Mouse (Mus musculus) intestine, embryonic 16.5 days (tissue): ENCODE results near the gene Gemin2. TPM values are rescaled to one million over a fixed set of nuclear protein-coding genes. Genes with fewer than 3 reads are reported as not detected.
"Not testable (repeated sequence)": the region's sequence is repeated elsewhere in the genome, so short reads cannot be mapped to it uniquely, and the experiment has no call there.

Source experiments
- ATAC-seq: fragments of 200-750 bp; cut with Nextera tagmentation; 2 replicates; pipeline ENCODE4 v1.8.0; 2017; ENCODE audit warnings: moderate TSS enrichment, moderate library complexity
- H3K27ac ChIP-seq: fragments of 300-500 bp; sonication (generic); 2 replicates; pipeline ENCODE4 v1.5.1; 2014; ENCODE audit warnings: mild to moderate bottlenecking, low read length
- H3K27me3 ChIP-seq: fragments of 300-500 bp; sonication (generic); replicated peaks from 2 replicates; pipeline ENCODE4 v1.6.1; 2014; ENCODE audit warnings: low read length, control low read depth, mixed read lengths; ENCODE audit not compliant: control insufficient read depth, insufficient read depth
- H3K36me3 ChIP-seq: fragments of 300-500 bp; sonication (generic); 2 replicates; pipeline ENCODE4 v1.6.1; 2014; ENCODE audit warnings: low read length, control low read depth; ENCODE audit not compliant: control insufficient read depth, insufficient read depth
- H3K4me1 ChIP-seq: fragments of 300-500 bp; sonication (generic); 2 replicates; pipeline ENCODE4 v1.6.1; 2014; ENCODE audit warnings: low read length, control low read depth, mixed read lengths; ENCODE audit not compliant: control insufficient read depth, insufficient read depth
- H3K4me2 ChIP-seq: fragments of 300-500 bp; sonication (generic); 2 replicates; pipeline ENCODE4 v1.6.1; 2014; ENCODE audit warnings: low read depth, low read length, control low read depth
- H3K4me3 ChIP-seq: fragments of 300-500 bp; sonication (generic); 2 replicates; pipeline ENCODE4 v1.5.1; 2014; ENCODE audit warnings: mild to moderate bottlenecking, low read length
- H3K9ac ChIP-seq: fragments of 300-500 bp; sonication (generic); 2 replicates; pipeline ENCODE4 v1.6.1; 2014; ENCODE audit warnings: low read depth, low read length
- H3K9me3 ChIP-seq: fragments of 300-500 bp; sonication (generic); 2 replicates; pipeline ENCODE4 v1.6.1; 2016; ENCODE audit warnings: low read length, control low read depth; ENCODE audit not compliant: control insufficient read depth
- WGBS: fragments of 180-500 bp; shearing (Covaris S2); extraction: QIAGEN DNeasy Blood & Tissue Kit; methylation state at CpG from one replicate; pipeline ENCODE4 v1.1.7; 2014; 5-methylcytosine and 5-hydroxymethylcytosine counted together
- polyA plus RNA-seq: library from polyadenylated mRNA; unstranded; fragments of >200 nt; fragmentation: Nextera tagmentation; extraction: Ambion mirVana; gene quantifications from 2 replicates; pipeline ENCODE4 v1.2.1, GENCODE M21; 2015

Gene Gemin2
- polyA plus RNA-seq, 1 experiment from 2014 or later = 20.3 TPM

GRCm38 (mm10) chr12:59053976-59054375 lies 40.8 kb downstream of the Gemin2 start:
- Histone ChIP-seq H3K4me2 (no peak overlapping the region), H3K36me3 (peaks cover 11% of the 10 kb centered on the region; the same call in 1 of the 2 replicates), H3K4me1 (no peaks in the 10 kb centered on the region), H3K27ac (no peak overlapping the region), H3K4me3 (no peak overlapping the region), H3K9me3 (no peaks in the 10 kb centered on the region), H3K27me3 (no peaks in the 10 kb centered on the region), H3K9ac (no peak overlapping the region)
- ATAC-seq = no peak

- Histone ChIP-seq H3K36me3 (peaks cover 11% of the 10 kb centered on the region; the same call in 1 of the 2 replicates), H3K4me2 (no peak overlapping the region), H3K27ac (no peak overlapping the region), H3K9ac (no peak overlapping the region), H3K4me1 (peaks cover 10% of the 10 kb centered on the region), H3K4me3 (no peak overlapping the region), H3K27me3 (no peaks in the 10 kb centered on the region), H3K9me3 (no peaks in the 10 kb centered on the region)
- 77% methylated on average over 4 of the region's 4 CpGs for WGBS
- no peak for ATAC-seq
Measured at GRCm38 (mm10) chr12:59055196-59055850, 42.1 kb downstream of the Gemin2 start.

GRCm38 (mm10) chr12:59056222-59056621 lies 43.0 kb downstream of the Gemin2 start:
- Histone ChIP-seq H3K4me2 (no peak overlapping the region), H3K9ac (no peak overlapping the region), H3K9me3 (no peaks in the 10 kb centered on the region), H3K27me3 (no peaks in the 10 kb centered on the region), H3K4me3 (no peak overlapping the region), H3K4me1 (peaks cover 10% of the 10 kb centered on the region), H3K27ac (no peak overlapping the region), H3K36me3 (peaks cover 11% of the 10 kb centered on the region; the same call in 1 of the 2 replicates)
- no peak for ATAC-seq
- WGBS = 95% methylated on average over 11 of the region's 11 CpGs

- H3K4me3 ChIP-seq, H3K9ac ChIP-seq, H3K27me3 ChIP-seq, H3K27ac ChIP-seq, ATAC-seq, H3K4me2 ChIP-seq, H3K9me3 ChIP-seq: not testable (repeated sequence)
- H3K4me1 ChIP-seq = peaks cover 10% of the 10 kb centered on the region
- WGBS = 89% methylated on average over 5 of the region's 5 CpGs
- H3K36me3 ChIP-seq = peaks cover 11% of the 10 kb centered on the region; the same call in 1 of the 2 replicates
Measured at GRCm38 (mm10) chr12:59058242-59058641, 45.0 kb downstream of the Gemin2 start.

GRCm38 (mm10) chr12:59060322-59060721 lies 47.1 kb downstream of the Gemin2 start:
- Histone ChIP-seq H3K9ac (peak overlapping the region; percentile 98), H3K4me2 (peak overlapping the region; percentile 71), H3K27ac (peak overlapping the region; percentile 94; the same call in 1 of the 2 replicates), H3K27me3 (no peaks in the 10 kb centered on the region), H3K9me3 (no peaks in the 10 kb centered on the region), H3K4me3 (peak overlapping the region; percentile 85), H3K4me1 (peaks cover 10% of the 10 kb centered on the region), H3K36me3 (peaks cover 11% of the 10 kb centered on the region; the same call in 1 of the 2 replicates)
- WGBS = 50% methylated on average over 4 of the region's 4 CpGs
- ATAC-seq = no peak

- Histone ChIP-seq H3K4me1 (peaks cover 10% of the 10 kb centered on the region), H3K27me3 (no peaks in the 10 kb centered on the region), H3K4me3 (peak within 1 kb of the TSS; percentile 85), H3K4me2 (peak within 1 kb of the TSS; percentile 71), H3K27ac (peak within 1 kb of the TSS; percentile 94), H3K9me3 (no peaks in the 10 kb centered on the region), H3K9ac (peak within 1 kb of the TSS; percentile 98), H3K36me3 (peaks cover 10% of the 10 kb centered on the region; the same call in 1 of the 2 replicates)
- peak; percentile 97 for ATAC-seq
- WGBS = under 1% methylated on average over 49 of the region's 49 CpGs
Measured at GRCm38 (mm10) chr12:59060993-59061595, 47.9 kb downstream of the Gemin2 start, which contains the start of gene Trappc6b. Gene Trappc6b, minus strand, starts transcription at chr12:59061472.

- H3K9me3 ChIP-seq = no peaks in the 10 kb centered on the region
- H3K27me3 ChIP-seq = no peaks in the 10 kb centered on the region
- H3K36me3 ChIP-seq = peaks cover 9% of the 10 kb centered on the region; the same call in 1 of the 2 replicates
- H3K4me3 ChIP-seq = no peak overlapping the region
- WGBS = 90% methylated on average over 8 of the region's 8 CpGs
- ATAC-seq = no peak
- no peak overlapping the region for H3K9ac ChIP-seq
- no peak overlapping the region for H3K27ac ChIP-seq
- peaks cover 5% of the 10 kb centered on the region for H3K4me1 ChIP-seq
- no peak overlapping the region for H3K4me2 ChIP-seq
Measured at GRCm38 (mm10) chr12:59064837-59065236, 51.6 kb downstream of the Gemin2 start.

GRCm38 (mm10) chr12:59065776-59066175 lies 52.6 kb downstream of the Gemin2 start:
- peak overlapping the region; percentile 68 for H3K9ac ChIP-seq
- no peaks in the 10 kb centered on the region for H3K27me3 ChIP-seq
- no peaks in the 10 kb centered on the region for H3K4me1 ChIP-seq
- peak overlapping the region; percentile 90 for H3K27ac ChIP-seq
- peak overlapping the region; percentile 60 for H3K4me2 ChIP-seq
- H3K36me3 ChIP-seq = peaks cover 9% of the 10 kb centered on the region; the same call in 1 of the 2 replicates
- H3K9me3 ChIP-seq = no peaks in the 10 kb centered on the region
- peak overlapping the region; percentile 99 for H3K4me3 ChIP-seq
- 53% methylated on average over 3 of the region's 3 CpGs for WGBS
- no peak for ATAC-seq

- H3K9ac ChIP-seq = peak within 1 kb of the TSS; percentile 99
- H3K27ac ChIP-seq = peak within 1 kb of the TSS; percentile 90
- H3K27me3 ChIP-seq = no peaks in the 10 kb centered on the region
- H3K4me3 ChIP-seq = peak within 1 kb of the TSS; percentile 99
- H3K4me2 ChIP-seq = peak within 1 kb of the TSS; percentile 83
- WGBS = under 1% methylated on average over 43 of the region's 43 CpGs
- H3K4me1 ChIP-seq = no peaks in the 10 kb centered on the region
- no peaks in the 10 kb centered on the region for H3K9me3 ChIP-seq
- ATAC-seq = peak; percentile 99
- peaks cover 12% of the 10 kb centered on the region for H3K36me3 ChIP-seq
Measured at GRCm38 (mm10) chr12:59066448-59067077, 53.4 kb downstream of the Gemin2 start, which contains the start of gene Pnn. Gene Pnn, plus strand, starts transcription at chr12:59066884.
